Mouse (Mus musculus) brain, adult 2 months (tissue): ENCODE measurements around the gene Inava.

Experiments used
- DNase-seq: peaks from one replicate; pipeline ENCODE4 v3.0.0; 2011; ENCODE audit warnings: low read depth, low spot score

Inava gene

GRCm38 (mm10) chr1:136233892-136234594 lies at the start of gene Inava:
Gene Inava, minus strand, starts transcription at chr1:136234264.
- DNase-seq: peak; percentile 55

- DNase-seq: peak; percentile 73
These were observed 43.3 kb upstream of the Inava start for GRCm38 (mm10) chr1:136277366-136277765.

DNA sequence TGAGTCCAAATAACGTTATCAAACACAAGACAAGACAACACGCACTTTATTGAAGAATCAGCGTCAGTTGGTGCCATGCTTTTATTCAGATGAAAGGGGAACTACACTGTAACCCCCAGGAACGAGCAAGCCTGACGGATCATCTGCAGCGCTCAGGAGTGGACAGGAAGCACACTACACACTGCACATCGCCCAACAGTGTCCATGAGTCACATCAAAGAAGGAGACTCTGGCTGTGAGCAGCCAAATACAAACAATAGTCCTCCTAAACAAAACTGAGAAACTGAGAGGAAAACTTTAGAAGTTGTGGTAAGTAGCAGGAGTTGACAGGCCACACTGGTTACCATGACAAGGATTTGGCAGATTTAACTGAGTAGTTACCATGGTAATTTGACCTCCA lies 34.2 kb upstream of the Inava start:
- DNase-seq: no peak

DNA sequence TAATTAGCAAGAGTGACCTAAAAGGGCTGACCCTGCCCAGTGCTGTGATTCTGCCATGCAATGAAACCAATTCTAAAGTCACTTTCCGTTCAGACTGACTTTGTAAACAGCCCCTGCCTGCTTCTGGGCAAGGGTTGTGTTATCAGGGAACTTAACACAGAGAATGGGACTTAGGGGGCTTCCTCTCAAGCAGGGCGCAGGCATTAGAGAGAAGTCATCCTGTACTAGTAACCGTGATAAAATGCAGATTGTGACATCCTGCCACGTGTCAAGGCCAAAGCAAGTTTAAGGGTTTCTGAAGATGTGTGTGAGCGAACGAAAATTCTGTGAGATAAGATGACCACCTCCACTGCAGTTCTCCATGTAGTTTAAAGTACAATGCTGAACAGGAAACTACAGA lies 32.1 kb upstream of the Inava start:
- DNase-seq: no peak

- no peak for DNase-seq
These were observed 29.3 kb upstream of the Inava start for GRCm38 (mm10) chr1:136263355-136263754.

- DNase-seq: no peak
These were observed 26.7 kb upstream of the Inava start, which contains the start of gene Gpr25 for GRCm38 (mm10) chr1:136260635-136261238. Gene Gpr25, minus strand, starts transcription at chr1:136260873.

GRCm38 (mm10) chr1:136259893-136260634 lies 26.0 kb upstream of the Inava start:
- DNase-seq: peak; percentile 95

DNA sequence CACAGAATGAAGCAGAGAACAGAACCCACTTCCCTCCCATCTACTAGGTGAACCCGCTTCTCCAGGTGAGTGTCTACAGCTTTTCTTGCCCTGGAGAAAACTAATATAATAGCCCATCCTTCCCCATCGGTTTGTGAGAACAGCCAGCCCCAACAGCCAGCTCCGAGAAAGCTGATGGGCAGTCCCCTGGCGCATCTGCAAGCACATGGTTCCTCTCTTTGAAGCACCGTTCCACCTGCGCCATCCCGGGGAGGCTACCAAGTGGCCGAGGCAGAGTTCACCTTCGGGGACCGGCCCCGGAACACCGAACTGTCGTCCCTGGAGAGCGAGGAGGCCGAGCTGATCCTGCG lies 25.5 kb upstream of the Inava start:
- DNase-seq: no peak

DNA sequence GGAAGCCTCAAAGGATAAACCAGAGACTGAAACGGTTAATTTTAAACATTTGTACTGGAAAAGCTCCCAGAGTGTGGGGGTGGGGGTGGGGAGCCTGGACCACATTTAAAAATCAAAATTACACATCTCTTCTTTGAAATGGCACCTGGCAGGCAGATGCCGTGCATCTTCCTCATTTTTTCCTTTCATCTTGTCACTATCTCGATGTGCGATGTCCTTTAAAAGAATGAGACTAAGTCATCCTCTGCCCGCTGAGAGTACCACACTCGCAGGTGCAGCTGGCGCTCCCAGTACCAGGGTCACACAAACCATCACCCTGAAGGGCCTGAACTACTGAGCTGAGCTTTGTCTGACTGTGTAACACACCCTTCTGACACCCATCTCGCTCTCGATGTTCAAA lies 24.4 kb upstream of the Inava start:
- no peak for DNase-seq

DNA sequence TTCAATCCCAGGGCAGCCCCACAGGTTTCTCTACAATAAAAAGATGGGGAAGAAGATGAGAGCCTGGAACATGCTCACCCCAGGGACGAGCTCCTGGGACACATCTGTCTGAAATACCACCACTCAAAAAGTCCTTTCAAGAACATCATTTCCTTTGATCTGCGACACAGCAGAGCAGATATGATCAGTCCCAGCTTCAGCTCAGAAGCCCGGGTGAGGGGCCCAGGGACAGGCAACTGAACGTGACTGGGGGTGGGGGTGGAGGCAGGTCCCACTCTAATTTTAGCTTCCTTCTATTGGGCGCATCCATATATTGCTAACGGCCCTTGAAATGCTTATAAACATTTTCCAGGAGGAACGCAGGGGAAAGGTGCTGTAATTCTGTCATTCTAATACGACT lies 21.6 kb upstream of the Inava start:
- DNase-seq: no peak

DNA sequence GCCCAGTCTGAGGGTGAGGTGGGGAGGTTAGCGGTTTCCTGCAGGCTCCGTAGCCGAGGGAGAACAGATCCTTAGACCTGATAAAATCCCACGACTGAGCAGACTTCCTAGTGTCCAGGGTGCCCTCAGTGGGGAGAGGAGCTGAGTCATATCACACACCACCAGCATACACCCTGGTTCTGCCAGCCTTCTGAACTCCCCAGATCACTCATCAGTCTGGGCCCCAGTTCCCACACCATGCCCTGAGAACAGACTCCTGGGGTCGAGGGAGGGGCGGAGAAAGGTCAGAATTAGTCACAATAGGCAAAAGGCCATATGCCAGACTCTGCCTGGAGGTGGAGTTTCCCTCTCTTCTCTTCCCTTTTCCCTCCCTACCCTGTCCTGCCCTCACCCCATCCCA lies 21.1 kb upstream of the Inava start:
- DNase-seq: no peak

- no peak for DNase-seq
These were observed 20.5 kb upstream of the Inava start for GRCm38 (mm10) chr1:136254503-136255065.

DNA sequence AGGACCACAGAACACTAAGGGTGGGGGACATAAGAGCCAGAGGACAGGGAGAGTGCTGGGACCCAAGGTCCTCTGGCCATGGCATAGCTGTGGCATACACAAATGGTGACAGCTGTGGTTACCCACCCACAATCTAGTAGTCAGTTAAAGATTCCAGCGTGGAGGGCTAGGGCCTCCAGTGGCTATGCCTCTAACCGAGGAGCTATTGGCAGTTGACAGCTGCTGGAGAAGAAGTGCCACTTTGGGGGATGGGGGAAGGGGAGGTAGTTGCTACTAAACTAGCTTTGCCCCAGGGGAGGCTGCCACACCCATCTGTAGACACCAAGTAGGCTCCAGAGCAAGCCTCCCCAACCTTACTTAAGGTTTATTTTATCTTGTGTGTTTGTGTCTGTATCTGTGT lies 19.4 kb upstream of the Inava start:
- DNase-seq: no peak

GRCm38 (mm10) chr1:136249662-136250061 lies 15.6 kb upstream of the Inava start:
- no peak for DNase-seq

GRCm38 (mm10) chr1:136247393-136247792 lies 13.3 kb upstream of the Inava start:
- no peak for DNase-seq

- DNase-seq: no peak
These were observed 10.4 kb upstream of the Inava start for GRCm38 (mm10) chr1:136244469-136244868.

GRCm38 (mm10) chr1:136241801-136242200 lies 7.7 kb upstream of the Inava start:
- peak; percentile 53 for DNase-seq

DNA sequence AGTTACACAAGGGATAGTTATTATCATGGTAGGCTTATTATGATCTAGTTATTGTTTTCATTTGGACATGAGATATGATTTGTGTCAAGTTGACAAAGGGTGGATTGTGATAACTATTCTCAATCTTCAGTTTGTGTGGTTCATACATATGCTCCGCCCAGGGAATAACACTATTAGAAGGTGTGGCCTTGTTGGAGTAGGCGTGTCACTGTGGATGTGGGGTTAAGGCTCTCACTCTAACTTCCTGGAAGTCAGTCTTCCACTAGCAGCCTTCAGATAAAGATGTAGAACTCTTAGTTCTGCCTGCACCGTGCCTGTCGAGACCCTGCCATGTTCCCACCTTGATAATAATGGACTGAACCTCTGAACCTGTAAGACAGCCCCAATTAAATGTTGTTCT lies 4.4 kb upstream of the Inava start:
- DNase-seq: no peak

- no peak for DNase-seq
These were observed 580 bp upstream of the Inava start for GRCm38 (mm10) chr1:136234595-136235092.

DNA sequence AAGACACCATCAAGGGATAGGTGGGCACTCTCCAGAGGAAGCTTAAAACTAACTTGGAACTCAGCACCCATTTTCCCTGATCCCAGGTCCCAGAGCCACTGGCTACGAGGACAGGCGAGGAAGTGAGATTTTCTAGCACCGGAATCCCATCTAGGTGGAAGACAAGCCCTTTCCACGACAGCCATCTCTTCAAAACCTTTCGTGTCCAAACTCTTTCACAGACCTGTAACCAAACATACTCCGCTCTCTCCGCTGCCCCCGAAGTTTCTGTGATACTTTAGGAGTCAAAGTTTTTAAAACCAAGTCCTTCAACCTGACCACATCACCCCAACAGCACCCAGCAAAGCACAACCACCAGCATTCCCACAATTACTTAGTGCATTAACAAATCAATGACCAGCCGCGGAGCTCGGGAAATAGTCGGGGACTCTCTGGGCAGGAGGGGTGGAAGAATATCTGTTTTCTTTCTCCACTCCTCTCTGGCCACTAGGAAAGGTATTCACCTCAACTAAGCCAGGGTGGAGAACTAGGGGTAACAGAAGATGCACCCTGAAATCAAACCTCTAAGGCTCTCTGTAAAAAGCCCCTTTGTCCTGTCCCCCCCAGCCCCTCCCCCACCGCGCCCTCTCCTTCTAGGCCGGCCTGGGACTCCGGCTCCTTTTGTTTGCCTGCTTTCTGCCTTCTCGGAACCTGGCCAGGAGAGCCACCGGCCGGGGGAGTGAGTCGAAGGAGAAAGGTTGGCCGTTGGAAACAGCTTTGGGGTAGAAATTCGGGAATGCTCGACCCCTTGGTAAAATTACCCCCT lies 876 bp downstream of the Inava start:
- DNase-seq: no peak

DNA sequence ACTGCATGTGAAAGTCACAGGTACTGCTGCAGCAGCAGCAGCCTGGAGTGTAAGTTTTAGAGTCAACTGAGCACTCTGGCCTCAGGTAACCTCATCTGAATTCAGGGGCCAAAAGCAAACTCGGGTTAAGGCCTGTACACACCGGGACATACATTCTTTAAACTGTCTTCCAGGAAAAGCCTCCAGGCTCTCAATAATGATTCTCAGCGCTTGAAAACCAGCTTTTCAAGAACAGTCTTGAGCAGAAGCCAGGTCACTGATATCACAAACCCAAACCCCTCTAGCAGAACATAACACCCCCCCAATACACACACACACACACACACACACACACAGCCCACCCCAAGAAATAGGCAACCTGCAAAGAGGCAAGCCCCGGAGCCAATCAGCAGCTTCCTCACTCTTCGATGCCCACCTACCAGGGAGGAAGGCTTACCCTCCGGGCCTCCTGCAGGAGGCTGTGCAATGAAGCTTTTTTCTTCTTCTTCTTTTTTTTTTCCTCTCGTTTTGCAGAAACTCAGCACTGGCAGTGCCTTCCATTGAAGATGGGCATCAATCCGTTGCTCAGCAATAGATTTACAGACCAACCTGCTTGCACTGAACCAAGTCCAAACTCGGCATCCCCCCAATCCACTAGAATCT lies 1.7 kb downstream of the Inava start:
- DNase-seq: no peak
